Mouse (Mus musculus) kidney, adult 9 months (tissue): ENCODE data around the gene AC129217.1.
"Not testable (repeated sequence)": the region's sequence is repeated elsewhere in the genome, so short reads cannot be mapped to it uniquely, and the experiment has no call there.

Experiments
- DNase-seq: peaks from one replicate; pipeline ENCODE4 v3.0.0; 2022

The AC129217.1 gene

GRCm38 (mm10) chr19:8831262-8831661, 1.7 kb downstream of the AC129217.1 start:
- no peak for DNase-seq

- no peak for DNase-seq
Measured at GRCm38 (mm10) chr19:8832971-8833370, 3.4 kb downstream of the AC129217.1 start.

GRCm38 (mm10) chr19:8836327-8836726, 6.8 kb downstream of the AC129217.1 start:
- not testable (repeated sequence) for DNase-seq

GRCm38 (mm10) chr19:8837251-8837791, 7.7 kb downstream of the AC129217.1 start, which contains the start of gene Bscl2:
TSS of gene Bscl2 (plus strand) at chr19:8837467.
- peak; percentile 90 for DNase-seq

- DNase-seq: peak; percentile 83
Measured at GRCm38 (mm10) chr19:8838041-8838730, 8.6 kb downstream of the AC129217.1 start.

- DNase-seq: no peak
Measured at GRCm38 (mm10) chr19:8839103-8839907, 9.7 kb downstream of the AC129217.1 start, which contains the start of gene Gng3. TSS of gene Gng3 (minus strand) at chr19:8839194.

- peak; percentile 87 for DNase-seq
Measured at GRCm38 (mm10) chr19:8839908-8840791, 10.6 kb downstream of the AC129217.1 start.

GRCm38 (mm10) chr19:8841012-8841411, 11.4 kb downstream of the AC129217.1 start:
- DNase-seq: no peak

GRCm38 (mm10) chr19:8842961-8843360, 13.4 kb downstream of the AC129217.1 start:
- no peak for DNase-seq

GRCm38 (mm10) chr19:8844371-8845129, 15.0 kb downstream of the AC129217.1 start:
- peak; percentile 83 for DNase-seq

- DNase-seq: no peak
Measured at GRCm38 (mm10) chr19:8848356-8848755, 18.8 kb downstream of the AC129217.1 start.

GRCm38 (mm10) chr19:8850402-8850901, 20.9 kb downstream of the AC129217.1 start, which contains the start of gene Lrrn4cl:
TSS of gene Lrrn4cl (plus strand) at chr19:8850768.
- DNase-seq: no peak

- DNase-seq: no peak
Measured at GRCm38 (mm10) chr19:8851639-8852038, 22.1 kb downstream of the AC129217.1 start.

GRCm38 (mm10) chr19:8852236-8852928, 22.8 kb downstream of the AC129217.1 start:
- DNase-seq: no peak

- DNase-seq: no peak
Measured at GRCm38 (mm10) chr19:8853117-8853516, 23.5 kb downstream of the AC129217.1 start.

GRCm38 (mm10) chr19:8857689-8858088, 28.1 kb downstream of the AC129217.1 start:
- DNase-seq: peak; percentile 63

GRCm38 (mm10) chr19:8859018-8859417, 29.4 kb downstream of the AC129217.1 start:
- peak; percentile 30 for DNase-seq

- DNase-seq: no peak
Measured at GRCm38 (mm10) chr19:8864265-8864664, 34.7 kb downstream of the AC129217.1 start.

GRCm38 (mm10) chr19:8870381-8870780, 40.8 kb downstream of the AC129217.1 start:
- DNase-seq: not testable (repeated sequence)

GRCm38 (mm10) chr19:8870838-8871237, 41.3 kb downstream of the AC129217.1 start:
- DNase-seq: no peak
